Mouse (Mus musculus): ENCODE data around the gene Gm6890. TPM values are rescaled to one million over a fixed set of nuclear protein-coding genes. Genes with fewer than 3 reads are reported as not detected.
"Not testable (repeated sequence)": the region's sequence is repeated elsewhere in the genome, so short reads cannot be mapped to it uniquely, and the experiment has no call there.

The Gm6890 gene
- not detected for polyA plus RNA-seq (2021)

DNA sequence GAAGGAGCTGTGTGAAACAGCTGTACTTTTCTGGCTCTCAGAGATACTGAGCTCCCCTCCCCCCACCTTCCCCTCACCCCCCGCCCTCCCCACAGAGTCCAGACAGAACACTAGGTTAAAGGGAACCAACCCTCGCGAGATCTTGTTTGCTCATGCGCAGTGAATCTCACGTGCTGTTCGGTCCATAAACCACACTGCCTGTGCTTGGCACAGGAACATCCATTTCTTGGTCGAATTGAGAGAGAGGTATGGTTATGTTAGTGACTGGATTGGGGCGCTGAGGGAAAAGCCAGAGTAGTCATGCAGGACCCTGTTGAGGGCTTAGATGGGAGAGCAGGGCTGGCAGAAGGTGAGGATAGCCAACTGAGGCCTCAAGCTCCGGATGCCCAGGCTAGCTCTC is at the start of gene Gm6890:
TSS of gene Gm6890 (plus strand) at position 301 of the 400 bp plus-strand sequence.
- H3K27me3 ChIP-seq; ATAC-seq; in situ Hi-C loops (cut with MboI; ENCODE audit: low pct_unique_long_range_greater_than_20kb); DNase-seq (ENCODE audit: low read depth, low spot score); CTCF ChIA-PET; POLR2A ChIA-PET: not testable (repeated sequence)

DNA sequence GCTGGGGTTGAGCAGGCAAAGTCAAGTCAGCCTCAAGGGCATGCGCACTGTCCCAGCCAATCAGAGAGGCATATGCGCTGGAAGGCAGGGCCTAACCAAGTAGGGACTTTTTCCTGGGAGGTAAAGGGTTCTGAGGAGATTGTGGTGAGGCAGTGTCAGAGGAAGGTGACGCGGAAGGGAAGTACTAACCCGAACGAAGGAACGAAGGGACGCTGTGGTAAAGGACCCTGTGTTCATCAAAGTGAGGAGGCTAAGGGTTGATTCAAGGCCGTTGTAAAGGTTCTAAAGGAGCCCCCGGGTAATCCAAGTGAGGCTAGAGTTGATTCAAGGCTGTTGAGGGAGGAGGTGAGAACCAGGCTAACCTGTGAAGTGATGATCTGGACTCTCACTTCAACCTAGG is 14.5 kb upstream of the Gm6890 start:
- ATAC-seq; POLR2A ChIA-PET; H3K27me3 ChIP-seq; CTCF ChIA-PET; DNase-seq (ENCODE audit: low read depth, low spot score); in situ Hi-C loops (cut with MboI; ENCODE audit: low pct_unique_long_range_greater_than_20kb): not testable (repeated sequence)

DNA sequence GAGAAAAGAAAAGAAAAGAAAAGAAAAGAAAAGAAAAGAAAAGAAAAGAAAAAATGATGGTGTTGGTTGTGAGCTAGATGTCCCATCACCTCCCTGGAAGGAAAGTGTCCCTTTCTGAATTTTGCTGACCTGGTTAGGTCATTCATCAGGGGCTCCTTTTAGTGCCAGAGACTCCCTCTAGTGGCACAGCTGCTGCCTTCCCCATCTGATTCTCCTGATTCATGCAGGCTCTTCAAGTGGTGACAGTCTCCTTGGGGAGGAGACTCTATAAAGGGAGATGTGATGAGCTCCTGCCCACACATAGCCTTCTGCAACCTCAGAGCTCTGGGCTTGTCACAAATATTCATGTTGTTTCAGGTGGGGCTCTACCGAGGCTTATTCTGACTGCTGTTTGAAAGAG is 30.0 kb downstream of the Gm6890 start:
- in situ Hi-C loops (cut with MboI; ENCODE audit: low pct_unique_long_range_greater_than_20kb); DNase-seq (ENCODE audit: low read depth, low spot score); H3K27me3 ChIP-seq; POLR2A ChIA-PET; CTCF ChIA-PET; ATAC-seq: not testable (repeated sequence)

Other genes starting within 250 kb of the Gm6890 start
- not detected for gene Olfr1326-ps1, start 166.0 kb upstream of the Gm6890 start, polyA plus RNA-seq (2021)
- not detected for gene Olfr1325, start 148.2 kb upstream of the Gm6890 start, polyA plus RNA-seq (2021)
- not detected for gene Gm5640, start 95.3 kb upstream of the Gm6890 start, polyA plus RNA-seq (2021)
- gene Gm5936, start 96.3 kb downstream of the Gm6890 start, polyA plus RNA-seq (2021) = not detected